Mouse (Mus musculus): Measurements from ENCODE around the gene Manbal.

The Manbal gene

DNA sequence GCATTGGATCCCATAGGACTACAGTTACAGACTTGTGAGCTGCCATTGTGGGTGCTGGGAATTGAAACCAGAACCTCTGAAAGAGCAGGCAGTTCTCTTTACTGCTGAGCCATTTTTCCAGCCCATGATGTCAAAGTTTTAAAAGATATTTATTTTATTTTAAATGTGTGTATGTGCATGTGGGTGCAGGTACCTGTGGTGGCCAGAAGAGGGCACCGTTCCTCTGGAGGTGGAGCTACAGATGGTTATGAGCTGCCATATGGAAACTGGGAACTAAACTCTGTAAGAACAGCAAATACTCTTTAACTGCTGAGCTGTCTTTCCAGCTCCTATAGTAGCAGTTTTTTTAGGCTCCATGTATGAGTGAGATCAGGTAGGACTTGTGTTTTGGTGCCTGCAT, 74.0 kb downstream of the Manbal start:
- DNase-seq, result no peak

All from right cerebral cortex, adult 18-20 months (tissue).